Mouse (Mus musculus) midbrain, postnatal 0 days (tissue): Measurements from ENCODE around the gene H2-DMb2. TPM values are rescaled to one million over a fixed set of nuclear protein-coding genes. Genes with fewer than 3 reads are reported as not detected.
A peak's percentile ranks its signal among the peaks of the same experiment; 100 is the strongest.

ENCODE experiments used
- ATAC-seq: fragments of 200-750 bp; cut with Nextera tagmentation; 2 replicates; pipeline ENCODE4 v1.8.0; 2017; ENCODE audit warnings: moderate number of reproducible peaks, mild to moderate bottlenecking, moderate TSS enrichment, moderate library complexity; ENCODE audit not compliant: low FRiP score
- DNase-seq: peaks from one replicate; pipeline ENCODE4 v3.0.0-alpha.2; 2015; ENCODE audit warnings: low spot score
- H3K27ac ChIP-seq: fragments of 300-500 bp; sonication (generic); 2 replicates; pipeline ENCODE4 v1.5.1; 2014; ENCODE audit warnings: low read depth, mild to moderate bottlenecking, low read length, mixed read lengths
- H3K27me3 ChIP-seq: fragments of 300-500 bp; sonication (generic); 2 replicates; pipeline ENCODE4 v1.6.1; 2014; ENCODE audit warnings: low read length, control low read depth, mixed read lengths; ENCODE audit not compliant: insufficient read depth
- H3K36me3 ChIP-seq: fragments of 300-500 bp; sonication (generic); 2 replicates; pipeline ENCODE4 v1.6.1; 2014; ENCODE audit warnings: low read length, control low read depth, mixed read lengths; ENCODE audit not compliant: insufficient read depth
- H3K4me1 ChIP-seq: fragments of 300-500 bp; sonication (generic); 2 replicates; pipeline ENCODE4 v1.6.1; 2014; ENCODE audit warnings: mild to moderate bottlenecking, control low read depth, antibody characterized with exemption, low read length, mixed read lengths; ENCODE audit not compliant: insufficient read depth
- H3K4me2 ChIP-seq: fragments of 300-500 bp; sonication (generic); 2 replicates; pipeline ENCODE4 v1.6.1; 2014; ENCODE audit warnings: low read depth, mild to moderate bottlenecking, low read length, mixed read lengths; ENCODE audit not compliant: poor library complexity, severe bottlenecking
- H3K4me3 ChIP-seq: fragments of 300-500 bp; sonication (generic); 2 replicates; pipeline ENCODE4 v1.5.1; 2014; ENCODE audit warnings: low read depth, mild to moderate bottlenecking, low read length, moderate library complexity
- H3K9ac ChIP-seq: fragments of 300-500 bp; sonication (generic); replicated peaks from 2 replicates; pipeline ENCODE4 v1.6.1; 2014; ENCODE audit warnings: mild to moderate bottlenecking, low read length, moderate library complexity, mixed read lengths; ENCODE audit not compliant: poor library complexity, severe bottlenecking
- H3K9me3 ChIP-seq: fragments of 300-500 bp; sonication (generic); 2 replicates; pipeline ENCODE4 v1.6.1; 2016; ENCODE audit warnings: low read length, control low read depth
- CTCF ChIP-seq: IDR thresholded peaks from 2 replicates; pipeline ENCODE4 v1.5.1; 2016; ENCODE audit warnings: antibody characterized with exemption, mild to moderate bottlenecking
- WGBS: fragments of 180-500 bp; shearing (Covaris S2); extraction: QIAGEN DNeasy Blood & Tissue Kit; methylation state at CpG from one replicate; pipeline ENCODE4 v1.1.7; 2014; 5-methylcytosine and 5-hydroxymethylcytosine counted together
- polyA plus RNA-seq: library from polyadenylated mRNA; unstranded; fragments of >200 nt; fragmentation: Nextera tagmentation; extraction: Ambion mirVana; gene quantifications from 2 replicates; pipeline ENCODE4 v1.2.1, GENCODE M21; 2015
- total RNA-seq: library from RNA; depleted of rRNA; stranded (reverse); fragments of >200 nt; gene quantifications from 2 replicates; pipeline ENCODE4 v1.2.3, GENCODE M21; 2014

Gene H2-DMb2
- total and polyA plus RNA-seq, 2 experiments from 2014 or later, result 0.16 to 1.6 TPM

DNA sequence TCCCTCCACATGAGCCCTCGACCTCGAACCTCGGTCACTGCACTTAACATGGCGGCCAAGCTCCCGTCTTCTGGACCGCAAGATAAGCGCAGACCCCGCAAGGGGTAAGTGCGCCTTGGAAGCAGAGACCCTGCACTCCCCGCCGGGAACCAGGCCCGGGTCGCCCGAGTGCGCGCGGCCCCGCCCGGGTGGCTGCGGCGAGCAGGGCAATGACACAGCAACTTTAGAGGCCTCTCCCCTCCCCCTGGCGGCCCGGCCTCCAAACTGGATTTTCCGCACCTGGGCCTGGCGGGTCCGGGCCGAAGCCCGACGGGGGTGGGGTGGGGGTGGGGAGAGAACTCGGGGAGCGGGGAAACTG lies 22.3 kb upstream of the H2-DMb2 start:
- Histone ChIP-seq H3K9me3 (no peaks in the 10 kb centered on the region), H3K9ac (peak overlapping the region; percentile 93), H3K27ac (peak overlapping the region; percentile 100), H3K36me3 (peaks cover 8% of the 10 kb centered on the region), H3K27me3 (no peaks in the 10 kb centered on the region), H3K4me2 (peak overlapping the region; percentile 86), H3K4me1 (peaks cover 7% of the 10 kb centered on the region), H3K4me3 (peak overlapping the region; percentile 77)
- TF ChIP-seq CTCF, result peak; percentile 9; the same call in 1 of the 2 replicates
- DNase-seq, result no peak
- ATAC-seq, result 0 out of 2 replicates have a peak, but pooled peaks have one; percentile 0
- under 1% methylated on average over 31 of the region's 31 CpGs for WGBS

DNA sequence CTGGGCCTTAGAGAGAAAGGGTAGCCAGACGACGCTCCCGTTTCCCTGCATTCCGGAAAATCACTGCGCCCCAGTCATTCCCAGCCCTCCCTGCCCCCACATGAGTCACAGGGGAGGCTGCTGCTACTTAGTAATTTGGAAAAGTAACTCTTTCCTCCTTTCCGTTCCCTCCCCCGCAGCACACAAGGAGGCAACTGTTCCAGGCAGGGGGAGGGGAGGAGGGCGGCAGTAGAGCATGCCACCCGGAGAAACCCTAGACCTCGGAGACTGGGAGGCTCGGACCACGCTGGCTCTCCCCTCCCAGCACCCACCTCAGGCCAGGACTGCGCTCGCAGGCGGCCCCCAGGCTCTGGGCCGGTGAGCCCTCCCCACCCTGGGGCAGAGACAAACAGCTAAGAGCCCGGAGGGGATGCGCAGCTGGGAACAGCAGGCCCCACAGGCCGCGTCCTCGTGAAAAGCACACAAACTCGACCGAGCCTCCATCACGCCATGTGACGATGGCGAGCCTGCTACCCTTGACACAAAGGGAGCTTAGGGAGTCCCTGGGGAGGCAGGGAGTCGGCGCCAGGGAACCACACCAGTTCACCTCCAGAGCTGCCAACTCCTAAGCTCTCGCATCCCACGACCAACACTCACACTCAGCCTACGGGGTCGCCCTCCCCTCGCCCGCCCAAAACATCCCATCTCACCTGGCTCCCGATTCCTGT lies 21.8 kb upstream of the H2-DMb2 start:
- under 1% methylated on average over 34 of the region's 35 CpGs for WGBS
- H3K27ac ChIP-seq, result peak overlapping the region; percentile 100
- H3K4me1 ChIP-seq, result peaks cover 7% of the 10 kb centered on the region
- ATAC-seq (peak; percentile 12; the same call in 1 of the 2 replicates), DNase-seq (peak; percentile 88)
- no peaks in the 10 kb centered on the region for H3K27me3 ChIP-seq
- no peak for TF ChIP-seq CTCF
- H3K36me3 ChIP-seq, result peaks cover 6% of the 10 kb centered on the region
- peak overlapping the region; percentile 77 for H3K4me3 ChIP-seq
- peak overlapping the region; percentile 86 for H3K4me2 ChIP-seq
- no peaks in the 10 kb centered on the region for H3K9me3 ChIP-seq
- peak overlapping the region; percentile 93 for H3K9ac ChIP-seq

GRCm38 (mm10) chr17:34121879-34122187 lies 21.3 kb upstream of the H2-DMb2 start:
- H3K4me3 ChIP-seq, result peak overlapping the region; percentile 77
- ATAC-seq, result peak; percentile 22; the same call in 1 of the 2 replicates

DNA sequence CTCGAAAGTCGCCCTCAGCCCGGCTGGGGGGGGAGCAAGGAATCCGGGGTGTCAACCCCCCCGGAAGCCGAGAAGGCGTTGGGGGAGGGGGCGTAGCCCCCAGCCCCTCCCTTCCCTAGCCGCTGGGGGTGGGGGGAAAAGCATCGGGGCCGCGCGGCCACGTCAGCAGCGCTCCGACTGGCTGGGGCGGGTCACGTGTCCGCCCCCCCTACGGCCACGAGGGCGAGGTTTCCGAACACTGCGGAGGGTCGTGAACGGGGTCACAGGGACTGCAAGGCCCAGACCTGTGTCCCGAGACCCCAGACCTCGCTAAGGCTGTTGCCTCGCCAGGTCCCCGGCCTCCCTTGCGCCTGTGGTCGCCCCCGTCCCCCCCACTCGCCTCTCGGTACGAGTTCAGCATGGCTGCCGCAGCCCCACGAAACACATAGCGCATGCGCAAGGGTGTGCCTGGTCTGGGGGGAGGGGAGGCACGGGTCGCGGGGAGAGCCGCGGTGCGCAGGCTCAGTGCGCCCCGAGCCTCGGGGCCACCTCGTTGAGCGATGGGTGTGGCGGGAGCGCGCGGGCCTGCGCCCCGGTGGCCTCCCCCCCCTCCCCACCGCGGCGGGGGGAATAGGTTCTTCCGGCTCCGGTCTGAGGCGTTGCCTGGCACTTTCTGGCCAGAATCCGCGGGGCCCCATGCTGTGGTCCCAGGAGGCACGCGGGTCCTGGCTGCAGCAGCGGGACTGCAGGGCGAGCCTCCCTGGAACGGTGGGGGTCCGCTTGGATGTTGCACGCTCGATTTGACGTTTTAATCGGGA lies 20.7 kb upstream of the H2-DMb2 start, which contains the start of gene Brd2:
TSS of gene Brd2 (minus strand) at position 447 of the 797 bp plus-strand sequence.
- no peaks in the 10 kb centered on the region for H3K9me3 ChIP-seq
- peak; percentile 97 for DNase-seq
- peak within 1 kb of the TSS; percentile 100 for H3K27ac ChIP-seq
- no peaks in the 10 kb centered on the region for H3K36me3 ChIP-seq
- H3K27me3 ChIP-seq, result no peaks in the 10 kb centered on the region
- peak within 1 kb of the TSS; percentile 93 for H3K9ac ChIP-seq
- H3K4me1 ChIP-seq, result peaks cover 7% of the 10 kb centered on the region
- TF ChIP-seq CTCF, result peak; percentile 29; the same call in 1 of the 2 replicates
- H3K4me3 ChIP-seq, result peak within 1 kb of the TSS; percentile 77
- peak within 1 kb of the TSS; percentile 86 for H3K4me2 ChIP-seq
- ATAC-seq, result peak; percentile 53
- under 1% methylated on average over 58 of the region's 75 CpGs for WGBS

More at GRCm38 (mm10) chr17:34121879-34122187, 21.3 kb upstream of the H2-DMb2 start:
- Histone ChIP-seq H3K9ac (peak overlapping the region; percentile 93), H3K27me3 (no peaks in the 10 kb centered on the region), H3K36me3 (peaks cover under 1% of the 10 kb centered on the region; the same call in 1 of the 2 replicates), H3K4me1 (peaks cover 7% of the 10 kb centered on the region), H3K27ac (peak overlapping the region; percentile 100), H3K4me2 (peak overlapping the region; percentile 86), H3K9me3 (no peaks in the 10 kb centered on the region)
- no peak for TF ChIP-seq CTCF
- peak; percentile 73 for DNase-seq
- WGBS, result 3% methylated on average over 8 of the region's 10 CpGs

GRCm38 (mm10) chr17:34123111-34123510 lies 20.0 kb upstream of the H2-DMb2 start:
- no peaks in the 10 kb centered on the region for H3K36me3 ChIP-seq
- TF ChIP-seq CTCF, result no peak
- no peaks in the 10 kb centered on the region for H3K27me3 ChIP-seq
- no peak for ATAC-seq
- peak overlapping the region; percentile 93 for H3K9ac ChIP-seq
- DNase-seq, result no peak
- H3K9me3 ChIP-seq, result no peaks in the 10 kb centered on the region
- 2% methylated on average over 7 of the region's 7 CpGs for WGBS
- H3K4me3 ChIP-seq, result peak overlapping the region; percentile 77
- peak overlapping the region; percentile 86 for H3K4me2 ChIP-seq
- peak overlapping the region; percentile 100; the same call in 1 of the 2 replicates for H3K27ac ChIP-seq
- H3K4me1 ChIP-seq, result peaks cover 7% of the 10 kb centered on the region
